Mouse (Mus musculus): Measurements from ENCODE around the gene Tcf23. TPM values are rescaled to one million over a fixed set of nuclear protein-coding genes. Genes with fewer than 3 reads are reported as not detected.

The Tcf23 gene
- polyA plus RNA-seq (2016; fragmentation: Nextera tagmentation; extraction: Ambion mirVana) = not detected in 2 replicates

GRCm38 (mm10) chr5:30968416-30968815, at the start of gene Tcf23:
TSS of gene Tcf23 (plus strand) at chr5:30968662.
- 74% methylated on average over 8 of the region's 8 CpGs for WGBS
- Histone ChIP-seq H3K9ac (no peak within 1 kb of the TSS), H3K36me3 (replicated peaks) (no peaks in the 10 kb centered on the region), H3K4me1 (no peaks in the 10 kb centered on the region), H3K9me3 (no peaks in the 10 kb centered on the region), H3K4me2 (no peak within 1 kb of the TSS), H3K27ac (no peak within 1 kb of the TSS), H3K27me3 (peaks cover 7% of the 10 kb centered on the region; the same call in 1 of the 2 replicates), H3K4me3 (replicated peaks) (no peak within 1 kb of the TSS)
- no peak for ATAC-seq (ENCODE audit: low FRiP score)

GRCm38 (mm10) chr5:30918691-30919090, 49.8 kb upstream of the Tcf23 start:
- H3K9me3 ChIP-seq = no peaks in the 10 kb centered on the region
- ATAC-seq (ENCODE audit: low FRiP score) = no peak
- no peaks in the 10 kb centered on the region for H3K36me3 ChIP-seq (replicated peaks)
- WGBS = 84% methylated on average over 8 of the region's 8 CpGs
- no peaks in the 10 kb centered on the region for H3K27me3 ChIP-seq
- no peak overlapping the region for H3K4me2 ChIP-seq
- no peak overlapping the region for H3K27ac ChIP-seq
- peaks cover 46% of the 10 kb centered on the region for H3K4me1 ChIP-seq
- H3K4me3 ChIP-seq (replicated peaks) = no peak overlapping the region
- H3K9ac ChIP-seq = no peak overlapping the region

GRCm38 (mm10) chr5:30919831-30920614, 48.4 kb upstream of the Tcf23 start:
- 59% methylated on average over 11 of the region's 11 CpGs for WGBS
- H3K4me3 ChIP-seq (replicated peaks) = no peak overlapping the region
- H3K4me2 ChIP-seq = no peak overlapping the region
- ATAC-seq (ENCODE audit: low FRiP score) = no peak
- H3K9me3 ChIP-seq = no peaks in the 10 kb centered on the region
- H3K4me1 ChIP-seq = peaks cover 36% of the 10 kb centered on the region
- H3K36me3 ChIP-seq (replicated peaks) = no peaks in the 10 kb centered on the region
- H3K27me3 ChIP-seq = no peaks in the 10 kb centered on the region
- H3K27ac ChIP-seq = peak overlapping the region; percentile 31; the same call in 1 of the 2 replicates
- no peak overlapping the region for H3K9ac ChIP-seq

- H3K27ac ChIP-seq = no peak overlapping the region; the same call in 1 of the 2 replicates
- peaks cover 30% of the 10 kb centered on the region for H3K4me1 ChIP-seq
- no peaks in the 10 kb centered on the region for H3K27me3 ChIP-seq
- H3K4me2 ChIP-seq = peak overlapping the region; percentile 86; the same call in 1 of the 2 replicates
- WGBS = 70% methylated on average over 19 of the region's 19 CpGs
- no peaks in the 10 kb centered on the region for H3K36me3 ChIP-seq (replicated peaks)
- peak overlapping the region; percentile 25; the same call in 1 of the 2 replicates for H3K9ac ChIP-seq
- no peak overlapping the region for H3K4me3 ChIP-seq (replicated peaks)
- H3K9me3 ChIP-seq = no peaks in the 10 kb centered on the region
- 0 out of 2 replicates have a peak, but pooled peaks have one; percentile 12 for ATAC-seq (ENCODE audit: low FRiP score)
Observed at GRCm38 (mm10) chr5:30920621-30921020, 47.8 kb upstream of the Tcf23 start.

- WGBS = 1% methylated on average over 40 of the region's 40 CpGs
- H3K9me3 ChIP-seq = no peaks in the 10 kb centered on the region
- peak within 1 kb of the TSS; percentile 86 for H3K4me2 ChIP-seq
- H3K4me3 ChIP-seq (replicated peaks) = peak within 1 kb of the TSS; percentile 52
- H3K9ac ChIP-seq = peak within 1 kb of the TSS; percentile 66
- peaks cover 25% of the 10 kb centered on the region for H3K4me1 ChIP-seq
- no peaks in the 10 kb centered on the region for H3K36me3 ChIP-seq (replicated peaks)
- ATAC-seq (ENCODE audit: low FRiP score) = peak; percentile 87
- H3K27me3 ChIP-seq = no peaks in the 10 kb centered on the region
- H3K27ac ChIP-seq = peak within 1 kb of the TSS; percentile 81
Observed at GRCm38 (mm10) chr5:30921256-30922033, 47.0 kb upstream of the Tcf23 start, which contains the start of gene Khk. TSS of gene Khk (plus strand) at chr5:30921431.

- Histone ChIP-seq H3K27ac (no peak overlapping the region), H3K4me2 (peak overlapping the region; percentile 86), H3K9me3 (no peaks in the 10 kb centered on the region), H3K9ac (no peak overlapping the region), H3K4me3 (replicated peaks) (no peak overlapping the region), H3K27me3 (no peaks in the 10 kb centered on the region), H3K36me3 (replicated peaks) (no peaks in the 10 kb centered on the region), H3K4me1 (peaks cover 25% of the 10 kb centered on the region)
- whole genome bisulfite sequencing = 69% methylated on average over 10 of the region's 10 CpGs
- ATAC-seq (ENCODE audit: low FRiP score) = no peak
Observed at GRCm38 (mm10) chr5:30922581-30923041, 45.9 kb upstream of the Tcf23 start.

GRCm38 (mm10) chr5:30923119-30923518, 45.3 kb upstream of the Tcf23 start:
- Histone ChIP-seq H3K27ac (no peak overlapping the region), H3K27me3 (no peaks in the 10 kb centered on the region), H3K9me3 (no peaks in the 10 kb centered on the region), H3K4me2 (no peak overlapping the region), H3K4me3 (replicated peaks) (no peak overlapping the region), H3K4me1 (peaks cover 25% of the 10 kb centered on the region), H3K36me3 (replicated peaks) (no peaks in the 10 kb centered on the region), H3K9ac (no peak overlapping the region)
- ATAC-seq (ENCODE audit: low FRiP score) = no peak
- 91% methylated on average over 6 of the region's 6 CpGs for WGBS

GRCm38 (mm10) chr5:30924614-30925013, 43.8 kb upstream of the Tcf23 start:
- ATAC-seq (ENCODE audit: low FRiP score) = no peak
- H3K27me3 ChIP-seq = 0 out of 2 replicates have a peak, but pooled peaks cover 5% of the 10 kb centered on the region
- 78% methylated on average over 8 of the region's 8 CpGs for WGBS

GRCm38 (mm10) chr5:30925217-30925616, 43.2 kb upstream of the Tcf23 start:
- 91% methylated on average over 5 of the region's 5 CpGs for WGBS

More at GRCm38 (mm10) chr5:30924614-30925013, 43.8 kb upstream of the Tcf23 start:
- Histone ChIP-seq H3K36me3 (replicated peaks) (no peaks in the 10 kb centered on the region), H3K4me1 (peaks cover 25% of the 10 kb centered on the region), H3K9ac (no peak overlapping the region), H3K4me3 (replicated peaks) (no peak overlapping the region), H3K27ac (no peak overlapping the region), H3K9me3 (no peaks in the 10 kb centered on the region), H3K4me2 (no peak overlapping the region)

GRCm38 (mm10) chr5:30926073-30926472, 42.4 kb upstream of the Tcf23 start:
- H3K9me3 ChIP-seq = no peaks in the 10 kb centered on the region
- H3K27me3 ChIP-seq = 0 out of 2 replicates have a peak, but pooled peaks cover 6% of the 10 kb centered on the region
- H3K9ac ChIP-seq = no peak overlapping the region
- H3K4me3 ChIP-seq (replicated peaks) = no peak overlapping the region
- H3K4me1 ChIP-seq = peaks cover 13% of the 10 kb centered on the region
- H3K27ac ChIP-seq = no peak overlapping the region
- WGBS = 85% methylated on average over 2 of the region's 2 CpGs
- H3K4me2 ChIP-seq = no peak overlapping the region
- H3K36me3 ChIP-seq (replicated peaks) = no peaks in the 10 kb centered on the region
- ATAC-seq (ENCODE audit: low FRiP score) = no peak

More at GRCm38 (mm10) chr5:30925217-30925616, 43.2 kb upstream of the Tcf23 start:
- H3K9ac ChIP-seq = no peak overlapping the region
- no peak overlapping the region for H3K27ac ChIP-seq
- no peaks in the 10 kb centered on the region for H3K36me3 ChIP-seq (replicated peaks)
- H3K9me3 ChIP-seq = no peaks in the 10 kb centered on the region
- peaks cover 21% of the 10 kb centered on the region for H3K4me1 ChIP-seq
- no peak overlapping the region for H3K4me3 ChIP-seq (replicated peaks)
- H3K27me3 ChIP-seq = 0 out of 2 replicates have a peak, but pooled peaks cover 6% of the 10 kb centered on the region
- no peak for ATAC-seq (ENCODE audit: low FRiP score)
- no peak overlapping the region for H3K4me2 ChIP-seq

- no peak overlapping the region for H3K4me3 ChIP-seq (replicated peaks)
- no peaks in the 10 kb centered on the region for H3K4me1 ChIP-seq
- no peaks in the 10 kb centered on the region for H3K36me3 ChIP-seq (replicated peaks)
- H3K9me3 ChIP-seq = no peaks in the 10 kb centered on the region
- 42% methylated on average over 7 of the region's 7 CpGs for WGBS
- no peak overlapping the region for H3K27ac ChIP-seq
- no peak overlapping the region for H3K9ac ChIP-seq
- H3K27me3 ChIP-seq = 0 out of 2 replicates have a peak, but pooled peaks cover 6% of the 10 kb centered on the region
- ATAC-seq (ENCODE audit: low FRiP score) = peak; percentile 60; the same call in 1 of the 2 replicates
- H3K4me2 ChIP-seq = peak overlapping the region; percentile 25
Observed at GRCm38 (mm10) chr5:30927945-30928529, 40.4 kb upstream of the Tcf23 start.

GRCm38 (mm10) chr5:30930121-30930520, 38.3 kb upstream of the Tcf23 start:
- Histone ChIP-seq H3K4me1 (no peaks in the 10 kb centered on the region), H3K36me3 (replicated peaks) (no peaks in the 10 kb centered on the region), H3K9me3 (no peaks in the 10 kb centered on the region), H3K27me3 (0 out of 2 replicates have a peak, but pooled peaks cover 6% of the 10 kb centered on the region), H3K27ac (no peak overlapping the region), H3K4me2 (no peak overlapping the region), H3K9ac (no peak overlapping the region), H3K4me3 (replicated peaks) (no peak overlapping the region)
- no peak for ATAC-seq (ENCODE audit: low FRiP score)
- WGBS = 52% methylated on average over 4 of the region's 4 CpGs
